Mouse (Mus musculus) embryonic facial prominence, embryonic 10.5 days (tissue): ENCODE results near the gene Spert. TPM values are rescaled to one million over a fixed set of nuclear protein-coding genes. Genes with fewer than 3 reads are reported as not detected.

Source experiments
- DNase-seq: peaks from one replicate; pipeline ENCODE4 v3.0.0-alpha.2; 2017; ENCODE audit warnings: low spot score
- H3K27ac ChIP-seq: fragments of 300-500 bp; sonication (generic); replicated peaks from 2 replicates; pipeline ENCODE4 v1.5.1; 2016; ENCODE audit warnings: mild to moderate bottlenecking
- H3K27me3 ChIP-seq: fragments of 300-500 bp; sonication (generic); replicated peaks from 2 replicates; pipeline ENCODE4 v1.6.1; 2016; ENCODE audit warnings: low read depth, mild to moderate bottlenecking; ENCODE audit not compliant: poor library complexity, severe bottlenecking
- H3K36me3 ChIP-seq: fragments of 300-500 bp; sonication (generic); replicated peaks from 2 replicates; pipeline ENCODE4 v1.6.1; 2016; ENCODE audit warnings: mild to moderate bottlenecking, moderate library complexity
- H3K4me1 ChIP-seq: fragments of 300-500 bp; sonication (generic); 2 replicates; pipeline ENCODE4 v1.6.1; 2016
- H3K4me3 ChIP-seq: fragments of 300-500 bp; sonication (generic); 2 replicates; pipeline ENCODE4 v1.5.1; 2016; ENCODE audit warnings: mild to moderate bottlenecking, moderate library complexity
- H3K9me3 ChIP-seq: fragments of 300-500 bp; sonication (generic); 2 replicates; pipeline ENCODE4 v1.6.1; 2016; ENCODE audit warnings: mild to moderate bottlenecking
- WGBS: fragments of 180-500 bp; shearing (Covaris S2); methylation state at CpG from one replicate; pipeline ENCODE4 v1.1.7; 2016; 5-methylcytosine and 5-hydroxymethylcytosine counted together
- polyA plus RNA-seq: library from polyadenylated mRNA; unstranded; fragments of >200 nt; fragmentation: Nextera tagmentation; extraction: Ambion mirVana; gene quantifications from 2 replicates; pipeline ENCODE4 v1.2.1, GENCODE M21; 2016

Spert gene
- not detected in 2 replicates for polyA plus RNA-seq

DNA sequence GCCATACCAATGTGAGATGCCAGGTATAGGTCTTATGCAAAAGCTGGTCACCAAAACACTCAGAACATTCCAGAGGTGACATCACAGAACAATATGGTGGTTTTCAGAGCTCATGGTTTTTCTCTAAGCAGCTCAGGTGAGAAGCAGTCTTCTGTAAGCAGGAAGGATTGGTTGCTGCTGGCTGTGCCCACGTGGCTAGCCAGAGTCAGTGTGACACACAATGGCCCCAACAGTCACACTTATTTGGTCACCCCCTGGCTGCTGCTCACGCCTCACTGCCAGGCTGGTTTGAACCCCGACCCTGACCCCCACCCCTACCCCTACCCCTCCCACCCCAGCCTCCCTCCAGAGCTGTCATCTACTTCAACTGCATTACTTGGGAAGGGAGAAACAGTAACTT is at the start of gene Spert:
TSS of gene Spert (minus strand) at position 139 of the 400 bp plus-strand sequence.
- no peaks in the 10 kb centered on the region for H3K36me3 ChIP-seq
- DNase-seq = no peak
- 66% methylated on average over 3 of the region's 3 CpGs for whole genome bisulfite sequencing
- H3K4me1 ChIP-seq = no peaks in the 10 kb centered on the region
- no peak within 1 kb of the TSS for H3K4me3 ChIP-seq
- H3K27me3 ChIP-seq = no peaks in the 10 kb centered on the region
- H3K9me3 ChIP-seq = no peaks in the 10 kb centered on the region
- no peak within 1 kb of the TSS for H3K27ac ChIP-seq

DNA sequence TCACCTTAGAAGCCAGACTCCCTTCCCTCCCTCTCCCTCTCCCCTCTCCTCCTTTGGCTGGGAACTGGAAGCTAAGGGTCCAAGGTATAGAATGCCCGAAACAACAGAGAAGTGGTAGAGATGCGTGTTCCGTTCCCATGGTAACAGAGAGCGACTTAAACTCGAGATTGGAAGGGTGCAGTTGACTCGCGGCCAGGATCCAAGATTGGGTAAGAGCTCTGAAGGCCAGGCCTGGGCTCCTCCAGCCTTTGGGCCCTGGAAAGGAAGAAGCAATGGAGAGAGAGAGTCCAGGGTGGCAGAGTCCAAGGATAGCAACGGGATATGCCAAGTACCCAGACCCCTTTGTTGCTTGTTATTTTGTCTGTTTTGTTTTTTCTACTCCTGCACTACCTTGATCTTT is 49.2 kb upstream of the Spert start, which contains the start of gene Erich6b:
TSS of gene Erich6b (plus strand) at position 180 of the 400 bp plus-strand sequence.
- Histone ChIP-seq H3K4me3 (no peak within 1 kb of the TSS), H3K27me3 (no peaks in the 10 kb centered on the region), H3K4me1 (0 out of 2 replicates have a peak, but pooled peaks cover 2% of the 10 kb centered on the region), H3K27ac (no peak within 1 kb of the TSS), H3K36me3 (no peaks in the 10 kb centered on the region), H3K9me3 (no peaks in the 10 kb centered on the region)
- WGBS = 86% methylated on average over 8 of the region's 8 CpGs
- DNase-seq = no peak

DNA sequence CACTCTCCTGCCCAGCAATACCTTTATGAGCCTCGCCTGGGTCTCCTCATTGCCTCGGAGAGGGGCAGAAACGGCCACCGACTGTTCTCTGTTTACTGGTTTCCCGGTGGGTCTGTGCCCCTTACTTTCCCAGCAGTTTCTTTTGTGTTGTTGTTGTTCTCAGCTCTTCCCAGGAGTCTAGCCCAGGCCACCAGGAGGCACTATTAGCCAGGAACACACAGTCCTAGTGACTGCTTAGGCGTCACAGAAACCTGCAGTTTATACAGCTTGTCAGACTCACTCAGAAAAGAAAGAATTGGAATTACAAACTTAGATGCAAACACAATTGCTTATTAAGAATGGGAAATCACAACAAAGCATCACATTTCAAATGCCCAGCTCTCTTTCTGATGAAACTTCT is 48.5 kb upstream of the Spert start:
- H3K27ac ChIP-seq = no peak overlapping the region
- H3K27me3 ChIP-seq = no peaks in the 10 kb centered on the region
- no peaks in the 10 kb centered on the region for H3K36me3 ChIP-seq
- DNase-seq = no peak
- WGBS = 63% methylated on average over 6 of the region's 6 CpGs
- no peaks in the 10 kb centered on the region for H3K9me3 ChIP-seq
- H3K4me3 ChIP-seq = no peak overlapping the region
- 0 out of 2 replicates have a peak, but pooled peaks cover 3% of the 10 kb centered on the region for H3K4me1 ChIP-seq

DNA sequence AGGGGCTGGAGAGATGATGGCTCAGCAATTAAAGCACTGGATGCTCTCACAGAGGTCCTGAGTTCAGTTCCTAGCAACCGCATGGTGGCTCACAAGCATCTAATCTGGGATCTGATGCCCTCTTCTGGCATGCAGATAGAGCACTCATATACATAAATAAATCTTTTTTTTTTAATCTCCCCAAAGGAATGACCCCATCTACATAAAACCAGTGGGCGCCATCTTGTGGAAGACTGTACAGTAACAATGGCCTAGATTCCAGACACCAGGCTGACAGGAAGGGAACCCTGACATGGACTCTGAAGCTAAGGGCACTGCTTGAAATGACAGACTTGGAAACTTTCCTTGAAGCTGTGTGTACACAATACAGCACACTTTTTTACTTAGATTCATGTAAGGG is 47.9 kb upstream of the Spert start:
- no peak overlapping the region for H3K4me3 ChIP-seq
- WGBS = 78% methylated on average over 2 of the region's 2 CpGs
- peak; percentile 16 for DNase-seq
- no peak overlapping the region for H3K27ac ChIP-seq
- H3K9me3 ChIP-seq = no peaks in the 10 kb centered on the region
- 0 out of 2 replicates have a peak, but pooled peaks cover 4% of the 10 kb centered on the region for H3K4me1 ChIP-seq
- H3K36me3 ChIP-seq = no peaks in the 10 kb centered on the region
- no peaks in the 10 kb centered on the region for H3K27me3 ChIP-seq

DNA sequence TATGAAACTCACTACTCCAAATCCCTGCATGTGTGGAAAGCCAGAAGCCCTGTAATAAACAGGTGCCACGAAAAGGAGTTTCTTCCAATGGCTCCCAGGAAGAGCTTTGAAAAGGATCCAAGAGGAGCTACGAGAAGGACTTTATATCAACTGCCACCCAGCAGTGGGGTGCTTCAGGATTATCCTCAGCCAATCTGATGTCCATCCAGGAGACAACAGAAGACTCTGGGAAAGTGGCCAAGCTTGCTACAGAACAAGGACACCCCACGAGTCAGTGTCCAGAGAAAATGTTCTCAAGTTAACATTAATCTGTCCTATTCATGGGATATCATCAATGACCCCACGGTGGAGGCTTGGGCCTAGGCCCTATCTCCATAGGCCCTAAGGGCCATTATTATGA is 44.7 kb upstream of the Spert start:
- 89% methylated on average over 4 of the region's 4 CpGs for WGBS
- Histone ChIP-seq H3K9me3 (no peaks in the 10 kb centered on the region), H3K36me3 (no peaks in the 10 kb centered on the region), H3K27ac (no peak overlapping the region), H3K4me3 (no peak overlapping the region), H3K4me1 (0 out of 2 replicates have a peak, but pooled peaks cover 4% of the 10 kb centered on the region), H3K27me3 (no peaks in the 10 kb centered on the region)
- no peak for DNase-seq

DNA sequence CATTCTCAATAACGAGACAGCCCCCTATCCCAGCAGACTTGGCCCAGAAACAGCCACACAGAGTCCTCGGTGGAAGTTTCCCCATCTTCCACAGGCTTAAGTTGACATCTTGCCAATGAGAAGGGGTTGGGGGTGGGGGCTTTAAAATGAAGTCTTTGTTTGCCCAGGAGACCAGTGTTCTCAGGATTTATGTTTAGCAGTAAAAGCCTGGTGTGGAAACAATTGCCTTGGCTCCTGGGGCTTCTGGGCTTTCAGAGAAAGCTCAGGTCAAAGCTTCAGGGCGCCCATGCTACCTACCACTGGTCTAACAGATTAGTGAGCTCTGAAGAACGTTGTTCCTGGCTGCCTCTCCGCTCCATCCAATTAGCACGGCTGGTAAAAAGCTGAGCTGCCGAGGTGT is 43.2 kb upstream of the Spert start:
- no peaks in the 10 kb centered on the region for H3K27me3 ChIP-seq
- H3K36me3 ChIP-seq = no peaks in the 10 kb centered on the region
- H3K9me3 ChIP-seq = no peaks in the 10 kb centered on the region
- DNase-seq = no peak
- H3K4me3 ChIP-seq = no peak overlapping the region
- WGBS = 50% methylated on average over 7 of the region's 7 CpGs
- 0 out of 2 replicates have a peak, but pooled peaks cover 4% of the 10 kb centered on the region for H3K4me1 ChIP-seq
- H3K27ac ChIP-seq = no peak overlapping the region

DNA sequence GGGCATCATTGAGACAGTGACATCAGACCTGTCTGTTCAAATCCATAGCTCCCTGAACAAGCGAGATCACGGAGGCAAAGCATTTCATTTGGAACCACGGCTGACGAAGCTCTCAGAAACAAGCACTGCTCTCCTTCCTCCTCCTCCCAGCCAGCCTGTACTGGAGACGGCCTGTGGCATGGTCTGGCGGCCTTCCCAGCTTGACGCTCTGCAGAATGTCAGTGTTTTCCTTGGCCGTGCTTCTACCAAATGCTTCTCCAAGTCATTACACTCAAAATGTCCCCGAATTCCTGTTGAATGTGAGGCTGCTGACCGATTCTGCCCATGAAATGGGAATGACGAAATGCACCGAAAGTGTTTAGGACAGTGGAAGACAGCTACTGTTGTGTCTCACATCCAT is 42.4 kb upstream of the Spert start:
- H3K27me3 ChIP-seq = no peaks in the 10 kb centered on the region
- no peak for DNase-seq
- H3K36me3 ChIP-seq = no peaks in the 10 kb centered on the region
- 84% methylated on average over 12 of the region's 12 CpGs for WGBS
- H3K27ac ChIP-seq = no peak overlapping the region
- 0 out of 2 replicates have a peak, but pooled peaks cover 4% of the 10 kb centered on the region for H3K4me1 ChIP-seq
- no peak overlapping the region for H3K4me3 ChIP-seq
- H3K9me3 ChIP-seq = no peaks in the 10 kb centered on the region

DNA sequence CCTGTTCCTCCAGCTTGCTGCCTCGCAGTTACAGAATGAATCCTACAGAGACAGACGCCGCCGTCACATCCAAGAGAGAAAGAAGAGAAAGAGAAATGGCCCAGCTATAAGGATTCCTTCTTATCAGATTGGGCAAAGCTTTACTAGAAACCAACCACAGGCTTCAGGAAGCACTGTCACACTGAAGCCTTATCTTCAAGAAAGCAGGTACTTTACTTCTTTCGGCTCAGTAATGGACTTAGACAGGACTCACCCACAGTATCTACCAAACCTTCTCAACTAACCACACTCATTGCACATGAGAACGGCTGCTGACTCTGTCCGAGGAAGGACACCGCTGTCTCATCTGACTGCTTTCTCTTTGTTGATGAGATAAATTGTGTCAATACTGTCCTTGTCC is 36.0 kb upstream of the Spert start:
- H3K9me3 ChIP-seq = no peaks in the 10 kb centered on the region
- no peaks in the 10 kb centered on the region for H3K36me3 ChIP-seq
- no peaks in the 10 kb centered on the region for H3K4me1 ChIP-seq
- H3K27me3 ChIP-seq = no peaks in the 10 kb centered on the region
- no peak overlapping the region for H3K27ac ChIP-seq
- WGBS = 94% methylated on average over 8 of the region's 8 CpGs
- no peak for DNase-seq
- H3K4me3 ChIP-seq = no peak overlapping the region

DNA sequence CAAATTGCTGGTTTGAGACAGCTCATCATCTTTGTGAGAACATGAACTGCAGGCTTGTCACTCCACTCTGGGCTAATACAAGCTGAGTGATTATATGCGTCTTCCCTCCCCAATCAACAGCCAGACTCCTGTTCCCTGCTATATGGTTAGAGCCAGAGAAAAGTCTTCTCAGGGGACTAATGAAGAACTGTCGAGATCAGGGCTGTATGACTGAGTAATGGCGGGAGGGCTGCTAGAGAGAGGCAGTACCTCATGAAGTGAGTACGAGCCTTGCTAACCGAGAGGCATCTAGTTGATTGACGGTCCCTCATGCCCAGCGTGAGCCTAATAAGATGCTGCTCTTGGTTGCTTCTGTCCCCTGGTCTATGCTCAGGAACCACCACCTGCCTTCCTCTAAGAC is 30.1 kb upstream of the Spert start:
- H3K27me3 ChIP-seq = no peaks in the 10 kb centered on the region
- H3K4me3 ChIP-seq = no peak overlapping the region
- no peaks in the 10 kb centered on the region for H3K9me3 ChIP-seq
- DNase-seq = no peak
- WGBS = 80% methylated on average over 7 of the region's 7 CpGs
- H3K36me3 ChIP-seq = no peaks in the 10 kb centered on the region
- no peaks in the 10 kb centered on the region for H3K4me1 ChIP-seq
- no peak overlapping the region for H3K27ac ChIP-seq

DNA sequence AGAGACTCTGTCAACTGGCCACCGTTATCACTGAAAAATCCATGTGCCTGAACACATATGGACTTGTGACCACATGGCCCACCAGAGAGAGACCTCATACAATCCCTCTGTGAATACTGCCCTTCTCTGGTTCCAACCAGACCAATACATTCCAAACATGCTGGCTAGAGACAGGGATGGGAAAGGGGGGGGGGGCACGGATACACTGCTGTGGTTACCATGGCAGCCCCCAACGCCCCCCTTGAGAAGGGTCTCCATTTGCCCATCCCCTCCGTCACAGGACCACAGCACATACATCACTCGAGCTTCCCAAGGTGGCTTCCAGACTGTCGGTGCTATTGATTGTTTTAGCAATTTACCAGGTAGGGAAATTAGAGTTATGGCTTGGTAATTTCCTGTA is 23.5 kb upstream of the Spert start:
- WGBS = 88% methylated on average over 6 of the region's 6 CpGs
- H3K36me3 ChIP-seq = no peaks in the 10 kb centered on the region
- no peaks in the 10 kb centered on the region for H3K4me1 ChIP-seq
- no peak overlapping the region for H3K4me3 ChIP-seq
- no peak overlapping the region for H3K27ac ChIP-seq
- H3K9me3 ChIP-seq = no peaks in the 10 kb centered on the region
- H3K27me3 ChIP-seq = no peaks in the 10 kb centered on the region
- no peak for DNase-seq

DNA sequence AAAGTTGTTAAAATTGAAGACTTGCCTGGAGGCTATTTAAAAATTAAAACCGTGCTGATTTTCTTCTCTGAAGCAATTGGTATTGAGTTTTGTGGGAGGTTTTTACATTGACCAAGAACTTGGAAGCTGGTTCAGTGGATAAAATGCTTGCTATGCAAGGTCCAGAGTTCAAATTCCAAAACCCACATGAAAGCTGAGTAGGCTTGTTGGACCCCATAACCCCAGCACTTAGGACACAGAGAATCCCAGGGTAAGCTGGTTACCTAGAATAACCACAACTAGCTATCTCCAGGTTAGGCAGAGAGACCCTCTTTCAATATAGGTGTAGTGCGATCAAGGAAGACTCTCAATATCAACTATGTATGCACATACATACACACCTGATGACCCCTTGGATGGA is 16.3 kb upstream of the Spert start:
- no peaks in the 10 kb centered on the region for H3K9me3 ChIP-seq
- no peaks in the 10 kb centered on the region for H3K27me3 ChIP-seq
- H3K36me3 ChIP-seq = no peaks in the 10 kb centered on the region
- no peak overlapping the region for H3K27ac ChIP-seq
- no peak overlapping the region for H3K4me3 ChIP-seq
- WGBS = 90% methylated on average over 2 of the region's 2 CpGs
- no peak for DNase-seq
- no peaks in the 10 kb centered on the region for H3K4me1 ChIP-seq

DNA sequence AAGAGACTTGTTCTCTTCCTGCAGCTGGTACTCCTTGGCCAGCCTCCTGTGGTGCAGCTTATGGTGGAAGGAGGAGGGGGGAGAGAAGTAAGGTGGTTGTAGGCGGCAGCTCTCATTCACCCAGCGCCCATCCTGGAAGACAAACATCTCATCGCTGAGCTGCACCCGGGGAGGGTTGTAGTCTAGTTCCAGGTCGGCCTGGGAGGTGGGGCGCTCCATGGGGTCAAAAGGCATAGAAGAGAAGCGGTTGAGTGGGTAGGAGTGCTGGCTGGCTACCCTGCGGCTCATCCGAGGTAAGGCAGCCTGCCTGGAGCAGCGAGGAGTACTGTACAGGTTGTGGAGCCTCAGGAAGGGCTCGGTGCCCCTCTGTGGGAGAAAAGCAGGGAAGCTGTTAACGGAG is 9.0 kb downstream of the Spert start:
- Histone ChIP-seq H3K4me1 (no peaks in the 10 kb centered on the region), H3K9me3 (no peaks in the 10 kb centered on the region), H3K36me3 (no peaks in the 10 kb centered on the region), H3K27me3 (no peaks in the 10 kb centered on the region), H3K4me3 (no peak overlapping the region), H3K27ac (no peak overlapping the region)
- no peak for DNase-seq
- 87% methylated on average over 12 of the region's 12 CpGs for WGBS

DNA sequence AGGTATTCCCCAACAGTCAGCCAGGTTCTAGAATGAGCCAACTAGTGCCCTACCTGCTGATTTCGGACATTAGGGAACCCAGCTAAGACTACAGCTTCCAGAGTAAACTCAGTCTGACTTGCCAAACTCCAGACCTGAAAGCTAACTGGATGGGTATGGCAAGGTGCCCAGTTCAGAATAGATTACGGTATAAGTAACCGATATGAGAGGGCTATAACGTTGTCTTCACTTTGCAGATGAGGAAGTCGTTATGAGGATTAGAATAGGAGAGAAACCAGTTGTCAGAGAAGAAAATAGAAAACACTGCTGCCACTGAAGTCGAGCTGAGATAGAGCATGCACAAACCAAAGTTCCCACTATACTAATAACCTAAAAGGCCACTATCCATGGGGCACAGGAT is 13.9 kb downstream of the Spert start:
- no peaks in the 10 kb centered on the region for H3K9me3 ChIP-seq
- no peak overlapping the region for H3K4me3 ChIP-seq
- WGBS = 93% methylated on average over 6 of the region's 6 CpGs
- no peaks in the 10 kb centered on the region for H3K4me1 ChIP-seq
- H3K27me3 ChIP-seq = no peaks in the 10 kb centered on the region
- H3K36me3 ChIP-seq = no peaks in the 10 kb centered on the region
- DNase-seq = no peak
- no peak overlapping the region for H3K27ac ChIP-seq

DNA sequence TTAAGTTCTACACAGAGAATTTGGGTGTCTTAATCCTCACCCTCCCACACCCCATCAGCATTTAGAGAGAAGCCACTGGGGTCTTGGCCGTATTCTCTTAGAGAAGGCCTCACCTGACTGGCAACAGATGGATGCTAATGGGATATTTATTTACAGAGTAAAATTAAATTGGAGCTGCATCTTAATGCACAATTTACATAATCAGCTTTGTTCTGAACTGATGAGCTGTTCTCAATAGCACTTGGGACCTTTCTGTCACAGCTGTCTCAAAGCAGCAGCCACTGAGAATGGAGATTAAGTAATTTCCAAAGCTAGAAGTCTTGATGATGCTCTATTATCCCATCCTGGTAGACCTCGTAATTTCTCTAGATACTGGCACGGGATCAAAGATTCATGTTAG is 26.6 kb downstream of the Spert start:
- Histone ChIP-seq H3K27ac (no peak overlapping the region), H3K36me3 (no peaks in the 10 kb centered on the region), H3K9me3 (no peaks in the 10 kb centered on the region), H3K4me1 (peaks cover 7% of the 10 kb centered on the region), H3K27me3 (no peaks in the 10 kb centered on the region), H3K4me3 (no peak overlapping the region)
- WGBS = 85% methylated on average over 3 of the region's 3 CpGs
- DNase-seq = no peak
